Mouse (Mus musculus): Measurements from ENCODE around the gene Galc. TPM values are rescaled to one million over a fixed set of nuclear protein-coding genes. Genes with fewer than 3 reads are reported as not detected.

The Galc gene
- polyA plus RNA-seq (2015; fragmentation: Nextera tagmentation; extraction: Ambion mirVana) = 9.2 and 10.3 TPM in 2 replicates

GRCm38 (mm10) chr12:98258845-98259517, at the start of gene Galc:
TSS of gene Galc (minus strand) at chr12:98259459.
- WGBS = under 1% methylated on average over 56 of the region's 76 CpGs
- Histone ChIP-seq H3K9ac (peak within 1 kb of the TSS; percentile 92), H3K9me3 (replicated peaks) (no peaks in the 10 kb centered on the region), H3K27me3 (no peaks in the 10 kb centered on the region), H3K27ac (peak within 1 kb of the TSS; percentile 97), H3K4me2 (peak within 1 kb of the TSS; percentile 68), H3K4me3 (peak within 1 kb of the TSS; percentile 74), H3K4me1 (peaks cover 12% of the 10 kb centered on the region; the same call in 1 of the 2 replicates), H3K36me3 (ENCODE audit: poor library complexity, severe bottlenecking) (no peaks in the 10 kb centered on the region)
- peak; percentile 95 for ATAC-seq

- Histone ChIP-seq H3K9me3 (replicated peaks) (no peaks in the 10 kb centered on the region), H3K27ac (no peak overlapping the region), H3K4me3 (no peak overlapping the region), H3K27me3 (no peaks in the 10 kb centered on the region), H3K4me2 (no peak overlapping the region), H3K9ac (no peak overlapping the region), H3K36me3 (ENCODE audit: poor library complexity, severe bottlenecking) (no peaks in the 10 kb centered on the region), H3K4me1 (0 out of 2 replicates have a peak, but pooled peaks cover 4% of the 10 kb centered on the region)
- ATAC-seq = no peak
- WGBS = 85% methylated on average over 7 of the region's 7 CpGs
Observed at GRCm38 (mm10) chr12:98307179-98307915, 48.1 kb upstream of the Galc start.

GRCm38 (mm10) chr12:98303013-98303412, 43.8 kb upstream of the Galc start:
- Histone ChIP-seq H3K4me2 (no peak overlapping the region), H3K4me1 (0 out of 2 replicates have a peak, but pooled peaks cover 4% of the 10 kb centered on the region), H3K27ac (no peak overlapping the region), H3K27me3 (no peaks in the 10 kb centered on the region), H3K36me3 (ENCODE audit: poor library complexity, severe bottlenecking) (no peaks in the 10 kb centered on the region), H3K4me3 (no peak overlapping the region), H3K9me3 (replicated peaks) (no peaks in the 10 kb centered on the region), H3K9ac (no peak overlapping the region)
- no peak for ATAC-seq
- 51% methylated on average over 1 of the region's 1 CpGs for WGBS

- no peaks in the 10 kb centered on the region for H3K36me3 ChIP-seq (ENCODE audit: poor library complexity, severe bottlenecking)
- no peak for ATAC-seq
- H3K4me2 ChIP-seq = no peak overlapping the region
- 0 out of 2 replicates have a peak, but pooled peaks cover 4% of the 10 kb centered on the region for H3K4me1 ChIP-seq
- no peak overlapping the region for H3K4me3 ChIP-seq
- H3K9ac ChIP-seq = no peak overlapping the region
- H3K27ac ChIP-seq = no peak overlapping the region
- WGBS = 88% methylated on average over 5 of the region's 5 CpGs
- no peaks in the 10 kb centered on the region for H3K27me3 ChIP-seq
- no peaks in the 10 kb centered on the region for H3K9me3 ChIP-seq (replicated peaks)
Observed at GRCm38 (mm10) chr12:98301980-98302379, 42.7 kb upstream of the Galc start.

- Histone ChIP-seq H3K4me1 (no peaks in the 10 kb centered on the region), H3K36me3 (ENCODE audit: poor library complexity, severe bottlenecking) (no peaks in the 10 kb centered on the region), H3K27me3 (no peaks in the 10 kb centered on the region), H3K27ac (no peak overlapping the region), H3K4me2 (no peak overlapping the region), H3K4me3 (no peak overlapping the region), H3K9ac (no peak overlapping the region), H3K9me3 (replicated peaks) (no peaks in the 10 kb centered on the region)
- 97% methylated on average over 2 of the region's 2 CpGs for WGBS
- ATAC-seq = no peak
Observed at GRCm38 (mm10) chr12:98294241-98294640, 35.0 kb upstream of the Galc start.

GRCm38 (mm10) chr12:98292278-98292677, 33.0 kb upstream of the Galc start:
- Histone ChIP-seq H3K9ac (no peak overlapping the region), H3K9me3 (replicated peaks) (no peaks in the 10 kb centered on the region), H3K4me1 (no peaks in the 10 kb centered on the region), H3K4me2 (no peak overlapping the region), H3K4me3 (no peak overlapping the region), H3K36me3 (ENCODE audit: poor library complexity, severe bottlenecking) (no peaks in the 10 kb centered on the region), H3K27ac (no peak overlapping the region), H3K27me3 (no peaks in the 10 kb centered on the region)
- WGBS = 76% methylated on average over 4 of the region's 4 CpGs
- no peak for ATAC-seq

DNA sequence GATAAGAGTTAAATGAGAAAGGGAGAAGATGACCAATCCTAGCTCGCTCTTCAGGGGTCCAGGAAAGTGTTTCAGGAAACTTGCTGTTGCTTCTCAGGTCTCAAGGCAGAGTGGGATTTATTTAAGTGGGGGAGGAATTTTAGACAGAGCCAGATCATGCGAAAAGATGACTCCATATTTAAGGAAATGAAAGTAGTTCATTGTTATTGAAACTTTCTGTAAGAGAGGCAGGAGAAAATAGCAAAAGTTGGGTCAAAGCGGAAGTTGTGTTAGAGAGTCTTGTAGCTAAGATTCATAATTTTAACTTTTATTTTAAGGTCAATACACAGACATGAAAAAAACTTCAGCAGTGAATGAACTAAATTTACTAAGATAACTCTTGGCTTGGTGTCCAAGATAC, 31.2 kb upstream of the Galc start:
- WGBS = 90% methylated on average over 3 of the region's 3 CpGs
- no peak overlapping the region for H3K4me3 ChIP-seq
- no peak overlapping the region for H3K4me2 ChIP-seq
- no peaks in the 10 kb centered on the region for H3K27me3 ChIP-seq
- no peaks in the 10 kb centered on the region for H3K4me1 ChIP-seq
- H3K9me3 ChIP-seq (replicated peaks) = no peaks in the 10 kb centered on the region
- H3K36me3 ChIP-seq (ENCODE audit: poor library complexity, severe bottlenecking) = no peaks in the 10 kb centered on the region
- no peak overlapping the region for H3K27ac ChIP-seq
- H3K9ac ChIP-seq = no peak overlapping the region
- no peak for ATAC-seq

- H3K9me3 ChIP-seq (replicated peaks) = no peaks in the 10 kb centered on the region
- H3K4me2 ChIP-seq = no peak overlapping the region
- no peak for ATAC-seq
- WGBS = 86% methylated on average over 3 of the region's 3 CpGs
- H3K27me3 ChIP-seq = no peaks in the 10 kb centered on the region
- H3K9ac ChIP-seq = no peak overlapping the region
- H3K27ac ChIP-seq = no peak overlapping the region
- H3K36me3 ChIP-seq (ENCODE audit: poor library complexity, severe bottlenecking) = no peaks in the 10 kb centered on the region
- no peak overlapping the region for H3K4me3 ChIP-seq
- no peaks in the 10 kb centered on the region for H3K4me1 ChIP-seq
Observed at GRCm38 (mm10) chr12:98284477-98284876, 25.2 kb upstream of the Galc start.

DNA sequence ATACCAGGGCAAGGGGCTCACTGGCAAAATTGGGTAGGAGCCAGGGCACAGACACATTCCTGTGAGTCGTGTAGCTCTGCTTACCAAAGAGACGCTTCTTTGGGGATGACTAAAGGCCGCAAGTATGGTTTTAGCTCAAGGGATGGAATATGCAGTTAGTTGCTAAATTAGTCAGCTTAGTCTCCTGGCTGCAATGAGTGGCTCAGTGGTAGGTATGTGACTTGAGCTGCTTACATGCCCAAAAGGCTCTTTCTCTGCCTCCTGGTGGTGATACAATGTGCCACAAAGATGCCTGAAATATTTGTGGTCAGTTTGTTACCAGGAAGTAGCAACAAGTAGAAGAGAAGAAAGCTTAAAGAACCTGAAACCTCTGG, 24.2 kb upstream of the Galc start:
- Histone ChIP-seq H3K27ac (no peak overlapping the region), H3K9me3 (replicated peaks) (no peaks in the 10 kb centered on the region), H3K4me2 (no peak overlapping the region), H3K36me3 (ENCODE audit: poor library complexity, severe bottlenecking) (no peaks in the 10 kb centered on the region), H3K4me3 (no peak overlapping the region), H3K9ac (no peak overlapping the region), H3K4me1 (no peaks in the 10 kb centered on the region), H3K27me3 (no peaks in the 10 kb centered on the region)
- ATAC-seq = no peak
- WGBS = 70% methylated on average over 3 of the region's 3 CpGs

- H3K9me3 ChIP-seq (replicated peaks) = no peaks in the 10 kb centered on the region
- 84% methylated on average over 14 of the region's 14 CpGs for WGBS
- H3K27me3 ChIP-seq = no peaks in the 10 kb centered on the region
- no peak overlapping the region for H3K4me2 ChIP-seq
- H3K27ac ChIP-seq = no peak overlapping the region
- no peak for ATAC-seq
- no peak overlapping the region for H3K9ac ChIP-seq
- no peaks in the 10 kb centered on the region for H3K36me3 ChIP-seq (ENCODE audit: poor library complexity, severe bottlenecking)
- H3K4me1 ChIP-seq = no peaks in the 10 kb centered on the region
- H3K4me3 ChIP-seq = no peak overlapping the region
Observed at GRCm38 (mm10) chr12:98282776-98283486, 23.7 kb upstream of the Galc start.

GRCm38 (mm10) chr12:98280996-98281395, 21.7 kb upstream of the Galc start:
- H3K9ac ChIP-seq = no peak overlapping the region
- H3K4me1 ChIP-seq = no peaks in the 10 kb centered on the region
- H3K4me2 ChIP-seq = no peak overlapping the region
- 74% methylated on average over 8 of the region's 8 CpGs for WGBS
- H3K36me3 ChIP-seq (ENCODE audit: poor library complexity, severe bottlenecking) = no peaks in the 10 kb centered on the region
- H3K27me3 ChIP-seq = no peaks in the 10 kb centered on the region
- no peak for ATAC-seq
- no peaks in the 10 kb centered on the region for H3K9me3 ChIP-seq (replicated peaks)
- H3K4me3 ChIP-seq = no peak overlapping the region
- no peak overlapping the region for H3K27ac ChIP-seq

- H3K4me1 ChIP-seq = no peaks in the 10 kb centered on the region
- ATAC-seq = peak; percentile 48; the same call in 1 of the 2 replicates
- no peak overlapping the region for H3K9ac ChIP-seq
- H3K4me2 ChIP-seq = no peak overlapping the region
- no peak overlapping the region for H3K4me3 ChIP-seq
- no peaks in the 10 kb centered on the region for H3K27me3 ChIP-seq
- H3K27ac ChIP-seq = no peak overlapping the region
- no peaks in the 10 kb centered on the region for H3K9me3 ChIP-seq (replicated peaks)
- H3K36me3 ChIP-seq (ENCODE audit: poor library complexity, severe bottlenecking) = no peaks in the 10 kb centered on the region
- 34% methylated on average over 5 of the region's 5 CpGs for WGBS
Observed at GRCm38 (mm10) chr12:98280530-98280929, 21.3 kb upstream of the Galc start.
